Comparison of ENCODE assay signal across 8 mouse cellular contexts in the genomic region with DNA sequence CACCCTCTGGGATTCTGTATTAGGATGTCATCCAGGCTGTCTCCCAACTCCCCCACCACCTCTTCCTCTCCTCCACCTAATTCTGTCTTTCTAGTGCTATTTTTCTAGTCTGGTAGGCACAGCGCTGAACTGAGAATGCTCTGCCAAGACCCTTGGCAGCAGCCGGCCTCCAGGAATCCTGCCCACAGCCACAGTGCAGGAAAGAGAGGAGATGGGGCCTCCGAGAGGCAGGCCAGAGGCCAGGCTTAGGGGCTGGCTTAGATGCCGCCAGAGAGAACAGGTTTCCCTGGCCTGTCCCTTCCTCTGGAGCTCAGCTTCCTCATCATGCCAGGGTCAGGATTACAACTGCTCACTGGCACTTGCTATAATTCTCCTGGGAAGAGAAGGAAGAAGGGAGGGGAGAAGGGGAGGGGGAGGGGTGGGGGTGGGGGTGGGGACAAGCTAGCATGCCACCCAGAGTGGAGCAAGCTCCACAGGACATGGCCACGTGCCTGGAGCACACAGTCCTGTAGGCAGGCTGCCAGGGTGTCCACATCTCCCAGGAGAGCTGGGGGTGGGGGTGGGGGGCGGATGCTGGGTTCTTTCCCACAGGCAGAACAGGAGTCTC. TPM values are rescaled to one million over a fixed set of nuclear protein-coding genes. Genes with fewer than 3 reads are reported as not detected.
A peak's percentile ranks its signal among the peaks of the same experiment; 100 is the strongest.
DNase-seq lines count a peak whose midpoint lies in the region; ATAC-seq lines count a peak whose summit lies in the region.

No protein-coding gene starts in this region.

- H3K27ac ChIP-seq in forebrain, embryonic 11.5 days (ENCODE audit: low read depth, low read length), result no peak overlapping the region
- peak overlapping the region; percentile 91 for H3K27ac ChIP-seq in heart, embryonic 13.5 days (replicated peaks)
- peak overlapping the region; percentile 71; the same call in 1 of the 2 replicates for H3K27ac ChIP-seq in kidney, embryonic 14.5 days (ENCODE audit: low read depth, low read length)
- H3K27ac ChIP-seq in limb, embryonic 15.5 days, result peak overlapping the region; percentile 71
- peak overlapping the region; percentile 71 for H3K27ac ChIP-seq in neural tube, embryonic 15.5 days (replicated peaks)

- no peak overlapping the region for H3K4me3 ChIP-seq in forebrain, embryonic 11.5 days (ENCODE audit: low read depth, low read length)
- peak overlapping the region; percentile 19; the same call in 1 of the 2 replicates for H3K4me3 ChIP-seq in heart, embryonic 13.5 days
- no peak overlapping the region for H3K4me3 ChIP-seq in kidney, embryonic 14.5 days (ENCODE audit: low read length)
- H3K4me3 ChIP-seq in limb, embryonic 15.5 days, result 0 out of 2 replicates have a peak overlapping the region, but pooled peaks have one; percentile 4
- H3K4me3 ChIP-seq in neural tube, embryonic 15.5 days (replicated peaks), result no peak overlapping the region

- peaks cover 7% of the 10 kb centered on the region for H3K27me3 ChIP-seq in forebrain, embryonic 11.5 days (ENCODE audit: control insufficient read depth, insufficient read depth, low read length)
- peaks cover under 1% of the 10 kb centered on the region for H3K27me3 ChIP-seq in heart, embryonic 13.5 days (replicated peaks)
- no peaks in the 10 kb centered on the region for H3K27me3 ChIP-seq in kidney, embryonic 14.5 days (ENCODE audit: control insufficient read depth, insufficient read depth, low read length)
- H3K27me3 ChIP-seq in limb, embryonic 15.5 days, result peaks cover 10% of the 10 kb centered on the region
- H3K27me3 ChIP-seq in neural tube, embryonic 15.5 days (replicated peaks), result peaks cover 23% of the 10 kb centered on the region

- no peaks in the 10 kb centered on the region for H3K9me3 ChIP-seq in forebrain, embryonic 11.5 days (ENCODE audit: control insufficient read depth, low read length)
- no peaks in the 10 kb centered on the region for H3K9me3 ChIP-seq in heart, embryonic 13.5 days
- no peaks in the 10 kb centered on the region for H3K9me3 ChIP-seq in kidney, embryonic 14.5 days (ENCODE audit: control insufficient read depth, low read length)
- H3K9me3 ChIP-seq in limb, embryonic 15.5 days, result no peaks in the 10 kb centered on the region
- H3K9me3 ChIP-seq in neural tube, embryonic 15.5 days (replicated peaks), result no peaks in the 10 kb centered on the region

- 33% methylated on average over 6 of the region's 6 CpGs for WGBS in forebrain, embryonic 11.5 days
- WGBS in heart, embryonic 13.5 days, result 7% methylated on average over 6 of the region's 6 CpGs
- 11% methylated on average over 6 of the region's 6 CpGs for WGBS in kidney, embryonic 14.5 days
- 14% methylated on average over 6 of the region's 6 CpGs for WGBS in limb, embryonic 15.5 days
- 8% methylated on average over 6 of the region's 6 CpGs for WGBS in neural tube, embryonic 15.5 days

- no peaks in the 10 kb centered on the region for H3K36me3 ChIP-seq in forebrain, embryonic 11.5 days (ENCODE audit: control insufficient read depth, insufficient read depth, low read length)
- no peaks in the 10 kb centered on the region for H3K36me3 ChIP-seq in heart, embryonic 13.5 days
- H3K36me3 ChIP-seq in kidney, embryonic 14.5 days (ENCODE audit: control insufficient read depth, insufficient read depth, low read length), result no peaks in the 10 kb centered on the region
- no peaks in the 10 kb centered on the region for H3K36me3 ChIP-seq in limb, embryonic 15.5 days
- no peaks in the 10 kb centered on the region for H3K36me3 ChIP-seq in neural tube, embryonic 15.5 days

- 0 out of 2 replicates have a peak, but pooled peaks have one; percentile 49 for ATAC-seq in forebrain, embryonic 11.5 days (replicated peaks; ENCODE audit: low FRiP score)
- ATAC-seq in heart, embryonic 13.5 days (ENCODE audit: extremely low read depth, insufficient number of reproducible peaks, low FRiP score, low TSS enrichment), result peak; percentile 75; the same call in 1 of the 2 replicates
- ATAC-seq in kidney, embryonic 14.5 days (ENCODE audit: low FRiP score, low TSS enrichment), result peak; percentile 77
- peak; percentile 84 for ATAC-seq in limb, embryonic 15.5 days (ENCODE audit: insufficient number of reproducible peaks, low FRiP score, low TSS enrichment, low read depth)
- peak; percentile 86 for ATAC-seq in neural tube, embryonic 15.5 days (ENCODE audit: low FRiP score)

- peak; percentile 20 for DNase-seq in embryo, embryonic 9.5 days (ENCODE audit: extremely low spot score)
- no peak for DNase-seq in embryo, embryonic 10 days (ENCODE audit: low spot score)
- DNase-seq in forebrain, embryonic 11.5 days (ENCODE audit: low spot score), result no peak
- DNase-seq in spleen, postnatal 14 days (ENCODE audit: low spot score in 2 of 2), result no peak

- no peak overlapping the region for H3K4me2 ChIP-seq in forebrain, embryonic 11.5 days (ENCODE audit: low read depth, low read length, severe bottlenecking)
- H3K4me2 ChIP-seq in heart, embryonic 13.5 days, result peak overlapping the region; percentile 52
- H3K4me2 ChIP-seq in kidney, embryonic 14.5 days (replicated peaks; ENCODE audit: low read depth, low read length), result no peak overlapping the region; the same call in 1 of the 2 replicates
- peak overlapping the region; percentile 29; the same call in 1 of the 2 replicates for H3K4me2 ChIP-seq in limb, embryonic 15.5 days
- peak overlapping the region; percentile 17 for H3K4me2 ChIP-seq in neural tube, embryonic 15.5 days

- H3K4me1 ChIP-seq in forebrain, embryonic 11.5 days (replicated peaks; ENCODE audit: control insufficient read depth, insufficient read depth, low read length), result peaks cover 2% of the 10 kb centered on the region; the same call in 1 of the 2 replicates
- peaks cover 41% of the 10 kb centered on the region for H3K4me1 ChIP-seq in heart, embryonic 13.5 days
- H3K4me1 ChIP-seq in kidney, embryonic 14.5 days (ENCODE audit: control insufficient read depth, insufficient read depth, low read length), result peaks cover 12% of the 10 kb centered on the region
- H3K4me1 ChIP-seq in limb, embryonic 15.5 days, result peaks cover 25% of the 10 kb centered on the region
- peaks cover 21% of the 10 kb centered on the region for H3K4me1 ChIP-seq in neural tube, embryonic 15.5 days

- H3K9ac ChIP-seq in forebrain, embryonic 11.5 days (ENCODE audit: low read length), result no peak overlapping the region
- H3K9ac ChIP-seq in heart, embryonic 13.5 days, result peak overlapping the region; percentile 63
- no peak overlapping the region for H3K9ac ChIP-seq in kidney, embryonic 14.5 days (ENCODE audit: low read depth, low read length)
- H3K9ac ChIP-seq in limb, embryonic 15.5 days, result no peak overlapping the region
- no peak overlapping the region for H3K9ac ChIP-seq in neural tube, embryonic 15.5 days (replicated peaks)

RNA-seq across cellular contexts. Expression of a gene that starts 8.6 kb away (rescaled TPM):
- polyA plus RNA-seq in forebrain, embryonic 11.5 days (2014; fragmentation: Nextera tagmentation; extraction: Ambion mirVana), result 1.2 and 2.2 TPM in 2 replicates
- 3.0 and 3.3 TPM in 2 replicates for polyA plus RNA-seq in heart, embryonic 13.5 days (2015; fragmentation: Nextera tagmentation; extraction: Ambion mirVana)
- 1.5 and 1.7 TPM in 2 replicates for polyA plus RNA-seq in kidney, embryonic 14.5 days (2014; fragmentation: Nextera tagmentation; extraction: Ambion mirVana)
- polyA plus RNA-seq in limb, embryonic 15.5 days (2015; fragmentation: Nextera tagmentation; extraction: Ambion mirVana), result 2.6 and 3.1 TPM in 2 replicates
- 2.6 and 3.2 TPM in 2 replicates for polyA plus RNA-seq in neural tube, embryonic 15.5 days (2015; fragmentation: Nextera tagmentation; extraction: Ambion mirVana)

Comparison
In these comparisons a context has a peak if more than half of its experiments do, and no peak if none do; other contexts are left out.
1. H3K4me2 ChIP-seq: peak in heart, embryonic 13.5 days (single experiment), limb, embryonic 15.5 days (single experiment) and neural tube, embryonic 15.5 days (single experiment); none in forebrain, embryonic 11.5 days (single experiment) and kidney, embryonic 14.5 days (single experiment).
2. H3K4me3 ChIP-seq: peak in heart, embryonic 13.5 days (single experiment) and limb, embryonic 15.5 days (single experiment); none in forebrain, embryonic 11.5 days (single experiment), kidney, embryonic 14.5 days (single experiment) and neural tube, embryonic 15.5 days (single experiment).
3. Peak in every context shown above with its lines, with median percentiles within 50 percentile points of each other: ATAC-seq.